Mouse (Mus musculus) B cell, adult 2 months (primary cell): ENCODE results near the gene Cdc42se2.
A peak's percentile ranks its signal among the peaks of the same experiment; 100 is the strongest.

Experiments
- DNase-seq, 2 experiments: peaks; one replicate each; pipeline ENCODE4 v3.0.0; 2022

Gene Cdc42se2

GRCm38 (mm10) chr11:54791458-54791857 is 4.0 kb upstream of the Cdc42se2 start:
- no peak for DNase-seq

GRCm38 (mm10) chr11:54786858-54787487 is 502 bp downstream of the Cdc42se2 start:
- DNase-seq, result peak; percentile 69

- DNase-seq, result no peak
Measured at GRCm38 (mm10) chr11:54785566-54785965, 1.9 kb downstream of the Cdc42se2 start.

- DNase-seq, result no peak
Measured at GRCm38 (mm10) chr11:54784436-54784835, 3.0 kb downstream of the Cdc42se2 start.

- peak; percentile 15 to 17 for DNase-seq
Measured at GRCm38 (mm10) chr11:54782253-54782652, 5.2 kb downstream of the Cdc42se2 start.

GRCm38 (mm10) chr11:54779946-54780345 is 7.5 kb downstream of the Cdc42se2 start:
- DNase-seq, result no peak

GRCm38 (mm10) chr11:54778131-54778844 is 9.2 kb downstream of the Cdc42se2 start:
- DNase-seq, result peak; percentile 30 to 35

GRCm38 (mm10) chr11:54777387-54778130 is 9.9 kb downstream of the Cdc42se2 start:
- no peak for DNase-seq

- DNase-seq, result no peak
Measured at GRCm38 (mm10) chr11:54776735-54777333, 10.6 kb downstream of the Cdc42se2 start.

GRCm38 (mm10) chr11:54776367-54776701 is 11.1 kb downstream of the Cdc42se2 start:
- no peak for DNase-seq

- DNase-seq, result no peak
Measured at GRCm38 (mm10) chr11:54775628-54776366, 11.7 kb downstream of the Cdc42se2 start.

GRCm38 (mm10) chr11:54774282-54775078 is 13.0 kb downstream of the Cdc42se2 start:
- DNase-seq, result peak; percentile 27 to 30

GRCm38 (mm10) chr11:54771549-54771948 is 15.9 kb downstream of the Cdc42se2 start:
- DNase-seq, result no peak

- no peak for DNase-seq
Measured at GRCm38 (mm10) chr11:54769843-54770242, 17.6 kb downstream of the Cdc42se2 start.

GRCm38 (mm10) chr11:54768116-54768690 is 19.3 kb downstream of the Cdc42se2 start:
- no peak for DNase-seq

GRCm38 (mm10) chr11:54764759-54765158 is 22.7 kb downstream of the Cdc42se2 start:
- DNase-seq, result peak; percentile 52 to 64

GRCm38 (mm10) chr11:54764026-54764425 is 23.4 kb downstream of the Cdc42se2 start:
- DNase-seq, result peak; percentile 42 to 45

GRCm38 (mm10) chr11:54762735-54763134 is 24.7 kb downstream of the Cdc42se2 start:
- DNase-seq, result no peak

GRCm38 (mm10) chr11:54757993-54758392 is 29.5 kb downstream of the Cdc42se2 start:
- peak; percentile 69 to 75 for DNase-seq

GRCm38 (mm10) chr11:54755148-54755664 is 32.3 kb downstream of the Cdc42se2 start:
- DNase-seq, result no peak
